Mouse (Mus musculus): ENCODE measurements around the gene Pradc1.
A peak's percentile ranks its signal among the peaks of the same experiment; 100 is the strongest.
"Not testable (repeated sequence)": the region's sequence is repeated elsewhere in the genome, so short reads cannot be mapped to it uniquely, and the experiment has no call there.

Gene Pradc1

GRCm38 (mm10) chr6:85450697-85451663 is 790 bp downstream of the Pradc1 start, which contains the start of gene Cct7:
Cct7 (plus strand) TSS chr6:85451514.
- peak; percentile 99 for DNase-seq (ENCODE audit: low read depth, low spot score)

GRCm38 (mm10) chr6:85450140-85450539 is 1.6 kb downstream of the Pradc1 start:
- not testable (repeated sequence) for DNase-seq (ENCODE audit: low read depth, low spot score)

GRCm38 (mm10) chr6:85447351-85447750 is 4.4 kb downstream of the Pradc1 start:
- DNase-seq (ENCODE audit: low read depth, low spot score), result no peak

- no peak for DNase-seq (ENCODE audit: low read depth, low spot score)
These were observed 6.5 kb downstream of the Pradc1 start for GRCm38 (mm10) chr6:85445286-85445685.

- peak; percentile 63 for DNase-seq (ENCODE audit: low read depth, low spot score)
These were observed 7.4 kb downstream of the Pradc1 start for GRCm38 (mm10) chr6:85444266-85444965.

GRCm38 (mm10) chr6:85443488-85444233 is 8.1 kb downstream of the Pradc1 start:
- DNase-seq (ENCODE audit: low read depth, low spot score), result no peak

- DNase-seq (ENCODE audit: low read depth, low spot score), result no peak
These were observed 10.6 kb downstream of the Pradc1 start for GRCm38 (mm10) chr6:85441142-85441541.

- DNase-seq (ENCODE audit: low read depth, low spot score), result peak; percentile 43
These were observed 15.1 kb downstream of the Pradc1 start for GRCm38 (mm10) chr6:85436631-85437030.

- no peak for DNase-seq (ENCODE audit: low read depth, low spot score)
These were observed 15.6 kb downstream of the Pradc1 start for GRCm38 (mm10) chr6:85436204-85436603.

GRCm38 (mm10) chr6:85433865-85434264 is 17.9 kb downstream of the Pradc1 start:
- no peak for DNase-seq (ENCODE audit: low read depth, low spot score)

- peak; percentile 81 for DNase-seq (ENCODE audit: low read depth, low spot score)
These were observed 19.8 kb downstream of the Pradc1 start, which contains the start of gene Smyd5 for GRCm38 (mm10) chr6:85431842-85432431. Smyd5 (plus strand) TSS chr6:85431989.

GRCm38 (mm10) chr6:85431274-85431841 is 20.4 kb downstream of the Pradc1 start:
- no peak for DNase-seq (ENCODE audit: low read depth, low spot score)

GRCm38 (mm10) chr6:85423836-85424379 is 27.9 kb downstream of the Pradc1 start, which contains the start of gene Noto:
Noto (plus strand) TSS chr6:85423886.
- no peak for DNase-seq (ENCODE audit: low read depth, low spot score)

- no peak for DNase-seq (ENCODE audit: low read depth, low spot score)
These were observed 32.6 kb downstream of the Pradc1 start for GRCm38 (mm10) chr6:85419150-85419549.

- no peak for DNase-seq (ENCODE audit: low read depth, low spot score)
These were observed 35.9 kb downstream of the Pradc1 start for GRCm38 (mm10) chr6:85415829-85416228.

- peak; percentile 76 for DNase-seq (ENCODE audit: low read depth, low spot score)
These were observed 40.9 kb downstream of the Pradc1 start for GRCm38 (mm10) chr6:85410771-85411273.

GRCm38 (mm10) chr6:85409003-85409402 is 42.8 kb downstream of the Pradc1 start:
- no peak for DNase-seq (ENCODE audit: low read depth, low spot score)

GRCm38 (mm10) chr6:85403039-85403438 is 48.7 kb downstream of the Pradc1 start:
- no peak for DNase-seq (ENCODE audit: low read depth, low spot score)

GRCm38 (mm10) chr6:85402613-85403012 is 49.2 kb downstream of the Pradc1 start:
- no peak for DNase-seq (ENCODE audit: low read depth, low spot score)

GRCm38 (mm10) chr6:85399715-85400114 is 52.1 kb downstream of the Pradc1 start:
- no peak for DNase-seq (ENCODE audit: low read depth, low spot score)
